Mouse (Mus musculus): ENCODE data around the gene Ugp2. TPM values are rescaled to one million over a fixed set of nuclear protein-coding genes. Genes with fewer than 3 reads are reported as not detected.

Ugp2 gene
- 53.3 TPM for polyA plus RNA-seq (2017; shearing (Covaris generic))

DNA sequence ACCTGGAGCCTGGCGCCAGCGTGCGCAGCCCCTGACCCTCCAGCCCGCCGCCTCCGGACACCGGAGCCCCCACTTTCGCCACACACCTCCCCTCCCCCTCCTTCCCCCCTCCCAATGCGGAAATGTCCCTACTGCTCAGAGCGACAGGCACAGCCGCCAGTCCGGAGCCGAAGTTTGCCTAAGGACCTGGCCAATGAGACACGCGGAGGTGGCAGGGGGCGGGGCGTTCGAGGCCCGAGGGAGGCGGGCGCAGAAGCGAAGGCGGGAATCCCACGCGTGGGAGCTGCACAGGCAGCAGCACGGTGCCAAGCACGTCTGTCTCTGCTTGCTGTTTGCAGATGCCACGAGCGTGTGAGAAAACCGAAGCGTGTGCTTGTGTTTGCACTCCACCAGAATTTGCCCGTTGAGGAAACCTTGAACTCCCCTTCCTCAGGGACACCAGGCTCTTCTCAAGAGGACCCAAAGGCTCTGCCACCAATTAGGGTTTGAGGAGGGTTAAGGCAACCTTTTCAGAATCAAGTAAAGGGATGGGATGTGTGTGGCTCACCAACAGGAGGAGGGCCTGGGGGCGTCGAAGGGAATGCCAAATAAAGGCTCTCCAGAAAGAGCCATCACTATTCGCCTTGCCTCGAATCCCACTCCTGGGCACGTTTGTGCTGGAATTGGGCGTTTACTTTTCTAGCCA lies at the start of gene Ugp2:
Ugp2 (minus strand) TSS at position 80 of the 685 bp plus-strand sequence.

Other genes starting within 250 kb of the Ugp2 start
- gene Vps54, start 131.9 kb downstream of the Ugp2 start, polyA plus RNA-seq (2017; shearing (Covaris generic)): 30.6 TPM
- 2.0 TPM for gene Wdpcp, start 201.0 kb upstream of the Ugp2 start, polyA plus RNA-seq (2017; shearing (Covaris generic))
- 387 TPM for gene Mdh1, start 201.2 kb upstream of the Ugp2 start, polyA plus RNA-seq (2017; shearing (Covaris generic))

Data from CD4-positive, CD25-positive, alpha-beta regulatory T cell, adult 9 weeks (primary cell).